Mouse (Mus musculus): ENCODE measurements at regions not wholly inside any gene's neighbourhood (a gene's known extent, or its start where the extent isn't known, plus 50 kb on each side); places are given as distances from the start of the nearest gene placed in this dataset.

DNA sequence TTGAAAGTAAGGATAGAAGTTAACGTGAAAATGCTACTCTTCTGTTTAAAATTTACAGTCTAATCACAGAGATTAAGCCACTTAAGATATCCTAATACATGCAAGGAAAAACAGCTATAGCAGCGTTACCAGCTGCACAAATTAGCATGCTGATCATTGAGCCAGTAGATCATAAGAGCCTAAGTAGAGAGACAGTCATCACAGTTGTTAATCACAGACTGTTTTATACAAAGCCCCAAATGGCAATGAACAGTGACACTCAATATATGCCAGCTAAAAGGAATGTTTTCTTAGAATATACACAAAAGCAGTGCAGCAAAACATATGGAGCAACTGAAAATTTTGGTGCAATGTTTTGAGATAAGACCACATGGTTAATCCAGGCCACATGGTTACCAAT lies 64.7 kb upstream of the Ppp1r3a start:
- no peak for DNase-seq

DNA sequence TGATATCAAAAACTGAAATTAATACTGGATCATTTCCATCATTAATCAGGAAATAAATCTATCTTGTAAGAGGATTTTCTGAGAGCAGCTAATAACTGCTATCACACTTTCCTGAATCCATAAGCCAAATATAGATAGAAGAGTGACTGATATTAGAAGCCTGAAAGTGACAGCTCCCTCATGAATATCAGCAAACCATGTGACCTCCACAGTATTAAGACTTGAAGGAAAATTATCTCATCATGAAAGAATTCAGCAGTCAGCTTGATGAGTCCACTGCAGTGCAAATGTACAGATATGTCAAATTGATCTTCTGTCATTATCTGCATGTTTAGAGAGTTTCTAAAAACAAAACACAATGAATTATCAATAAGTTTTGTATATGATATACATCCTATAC lies 69.7 kb upstream of the Ppp1r3a start:
- DNase-seq, result no peak

DNA sequence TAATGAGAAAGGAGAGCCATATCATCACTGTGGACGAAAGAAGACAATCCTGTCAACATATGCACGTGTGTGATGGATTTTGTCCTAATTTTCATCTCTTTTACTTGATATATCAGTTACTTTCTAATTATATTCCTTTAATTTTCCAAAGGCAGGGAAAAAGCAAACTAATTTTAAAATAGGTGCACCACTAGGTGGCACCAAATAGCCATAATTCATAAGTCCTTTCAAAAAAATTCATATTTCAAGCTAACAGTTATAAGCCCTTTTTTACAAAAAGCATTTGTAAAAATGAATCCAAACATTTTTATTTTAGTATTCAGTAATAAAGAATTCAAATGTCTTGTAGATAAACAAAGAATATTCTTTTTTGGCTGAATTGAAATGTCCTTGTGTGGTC lies 62.2 kb upstream of the Foxp2 start:
- peak; percentile 4 for DNase-seq

Data from adrenal gland, postnatal 10 days (tissue).